Mouse (Mus musculus) spleen, adult 2 months (tissue): ENCODE data around the gene Rpl3l.

Experiments
- CTCF ChIP-seq: fragments of 200-500 bp; IDR thresholded peaks from 2 replicates; pipeline ENCODE4 v1.5.1; 2011; ENCODE audit warnings: mild to moderate bottlenecking, inconsistent platforms; ENCODE audit not compliant: insufficient read depth, insufficient read length, insufficient replicate concordance; ENCODE audit errors: extremely low read depth
- POLR2A ChIP-seq: fragments of 200-500 bp; IDR thresholded peaks from 2 replicates; pipeline ENCODE4 v1.6.1; 2011; ENCODE audit warnings: low read depth, low read length, inconsistent platforms

GRCm38 (mm10) chr17:24728184-24728583, 564 bp downstream of the Rpl3l start:
- no peak for TF ChIP-seq POLR2A
- no peak for TF ChIP-seq CTCF
